Mouse (Mus musculus) c-Kit-negative CD71-positive TER-119-positive erythroid progenitor cells, embryonic 14.5 days (primary cell): ENCODE results near the gene Dao.
A peak's percentile ranks its signal among the peaks of the same experiment; 100 is the strongest.

ENCODE experiments used
- DNase-seq: peaks from one replicate; pipeline ENCODE4 v3.0.0-alpha.2; 2013; ENCODE audit warnings: low read depth, low spot score

Dao gene

DNA sequence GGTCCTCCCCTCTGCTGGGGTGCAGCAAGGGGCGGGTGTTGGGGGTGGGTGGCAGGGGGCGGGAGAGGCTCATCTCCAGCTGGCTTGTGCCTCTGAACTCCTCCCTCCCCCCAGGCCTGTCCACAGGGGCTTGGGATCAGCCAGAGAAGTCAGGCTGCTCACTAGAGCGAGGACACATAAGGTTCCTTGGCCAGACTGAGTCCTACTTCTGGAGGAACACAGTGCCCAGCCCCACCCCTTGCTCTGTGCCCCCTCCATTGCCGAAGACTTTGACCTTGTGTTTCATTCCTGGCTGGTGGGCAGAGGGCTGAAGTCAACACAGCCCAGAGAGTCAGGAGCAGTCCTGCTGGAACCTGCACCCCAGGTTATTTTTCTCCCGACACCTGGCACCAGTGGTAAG lies at the start of gene Dao:
Dao (plus strand) TSS at position 162 of the 400 bp plus-strand sequence.
- DNase-seq, result no peak

DNA sequence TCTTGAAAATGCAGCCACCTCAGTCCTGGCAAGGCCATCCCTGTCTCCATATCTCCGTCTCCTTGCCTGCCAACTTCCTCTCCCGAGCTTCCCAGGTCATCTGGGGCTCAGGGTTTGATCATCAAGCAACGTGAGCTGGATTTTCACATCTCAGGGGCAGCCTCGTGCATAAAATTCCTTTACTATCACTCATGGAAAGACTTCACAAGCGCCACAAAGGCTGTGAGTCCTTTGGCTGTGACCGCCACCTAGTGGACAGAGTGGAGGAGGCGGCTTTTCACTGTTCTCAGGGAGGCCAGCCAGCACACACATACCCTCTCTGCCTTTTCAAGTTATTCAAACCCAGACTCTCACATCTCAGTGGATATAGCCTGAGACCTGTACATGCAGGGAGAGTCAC lies 49.1 kb upstream of the Dao start:
- peak; percentile 68 for DNase-seq

DNA sequence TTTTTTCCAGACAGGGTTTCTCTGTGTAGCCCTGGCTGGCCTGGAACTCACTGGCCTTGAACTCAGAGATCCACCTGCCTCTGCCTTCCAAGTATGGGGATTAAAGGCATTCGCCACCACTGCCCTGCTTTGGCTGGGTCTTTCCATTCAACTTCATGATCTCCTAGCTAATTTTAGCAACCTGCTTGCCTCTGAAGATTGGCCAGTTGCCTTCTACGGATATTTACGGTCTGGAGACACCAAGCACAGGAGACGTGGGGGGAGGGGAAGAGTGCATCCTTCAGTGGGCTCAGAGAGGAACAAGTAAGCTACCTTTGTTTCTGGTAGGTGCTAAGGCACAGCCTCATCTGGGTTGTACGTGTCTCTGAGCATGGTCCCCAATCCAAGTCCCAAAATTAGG lies 48.2 kb upstream of the Dao start:
- DNase-seq, result no peak

DNA sequence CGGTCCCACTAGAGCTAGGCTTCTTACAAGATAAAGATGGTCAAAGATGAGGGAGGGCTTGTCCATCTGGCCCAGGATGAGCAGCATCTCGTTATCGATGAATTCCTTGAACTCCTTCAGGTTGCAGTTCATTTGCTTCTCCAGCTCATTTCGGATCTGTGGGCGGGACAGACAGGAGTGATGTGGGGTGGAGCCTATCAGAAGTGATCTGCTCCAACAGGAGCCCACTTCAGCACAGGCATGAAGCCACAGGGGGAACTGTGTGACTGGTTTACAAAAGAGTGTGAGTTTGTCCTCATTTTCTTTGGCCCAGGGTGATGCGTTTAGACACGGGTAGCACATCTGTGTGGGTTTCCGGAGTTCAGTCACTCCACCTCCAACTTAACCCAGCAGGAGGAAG lies 47.8 kb upstream of the Dao start:
- no peak for DNase-seq

DNA sequence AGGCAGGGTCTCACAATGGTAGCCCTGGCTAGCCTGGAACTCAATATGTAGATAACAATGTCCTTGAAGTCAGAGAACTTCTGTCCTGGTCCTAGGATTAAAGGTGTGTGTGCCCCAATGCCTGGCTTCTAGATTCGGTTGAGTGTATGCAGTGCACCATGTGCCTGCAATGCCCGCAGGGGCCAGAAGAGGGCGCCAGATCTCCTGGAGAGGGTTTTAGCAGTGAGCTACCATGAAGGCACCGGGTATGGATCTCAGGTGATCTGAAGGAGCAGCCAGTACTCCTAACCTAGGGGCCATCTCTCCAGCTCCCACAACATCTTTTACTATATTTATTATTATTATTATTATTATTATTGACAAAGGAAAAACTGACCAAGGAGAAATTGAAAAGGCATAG lies 47.0 kb upstream of the Dao start:
- DNase-seq, result peak; percentile 79

DNA sequence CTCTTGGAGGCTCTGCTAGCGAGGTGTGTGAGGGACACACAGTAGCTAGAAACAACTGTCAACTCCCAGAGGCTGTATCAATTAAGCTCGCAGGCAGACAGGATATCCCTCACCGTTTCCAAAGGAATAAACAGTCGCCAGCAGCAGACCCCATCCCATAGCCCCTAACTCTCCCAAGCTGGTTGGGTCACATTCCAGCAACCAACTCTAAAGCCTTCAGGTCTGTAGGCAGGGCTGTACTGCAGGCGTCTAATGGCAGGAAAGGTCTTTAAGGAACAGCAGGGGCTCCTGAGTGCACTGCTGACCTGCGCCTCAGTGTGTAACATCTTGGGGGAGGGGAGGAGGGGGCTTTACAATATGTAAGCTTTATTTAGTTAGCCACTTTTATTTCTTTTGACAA lies 44.5 kb upstream of the Dao start:
- no peak for DNase-seq

DNA sequence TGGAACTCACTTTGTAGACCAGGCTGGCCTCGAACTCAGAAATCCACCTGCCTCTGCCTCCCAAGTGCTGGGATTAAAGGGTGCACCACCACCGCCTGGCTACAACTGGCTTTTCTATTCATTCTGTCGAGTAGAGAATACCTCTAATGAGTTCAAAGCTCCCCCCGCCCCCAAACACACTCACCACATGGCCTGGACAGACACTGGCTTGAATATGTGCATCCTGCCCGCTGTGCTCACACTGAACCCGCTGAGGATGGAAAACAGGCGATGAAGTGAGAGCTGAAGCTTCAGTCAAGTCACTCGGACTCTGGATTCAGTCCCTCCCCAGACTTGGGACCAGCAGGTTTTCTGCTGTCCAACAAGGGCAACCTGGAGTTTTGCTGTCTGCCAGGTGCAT lies 43.1 kb upstream of the Dao start:
- no peak for DNase-seq

DNA sequence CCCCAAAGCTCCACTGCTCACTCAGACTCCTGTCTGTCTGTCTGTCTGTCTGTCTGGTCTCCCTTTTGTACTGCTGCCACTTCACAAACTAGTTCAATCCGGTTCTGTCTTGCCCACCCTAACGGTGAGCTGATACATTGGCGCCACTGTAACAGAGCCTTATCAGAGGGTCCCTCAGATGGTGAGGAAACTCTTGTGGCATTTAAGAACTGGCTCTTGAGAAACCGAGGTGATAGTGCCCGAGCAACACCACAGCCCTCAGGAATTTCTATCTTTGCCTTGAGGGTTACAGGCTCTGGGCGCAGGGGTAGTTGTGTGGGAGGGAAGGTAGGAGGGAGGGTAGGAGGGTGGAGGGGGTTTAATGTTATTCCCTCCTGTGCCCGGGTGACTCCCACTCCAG lies 41.7 kb upstream of the Dao start:
- DNase-seq, result no peak

DNA sequence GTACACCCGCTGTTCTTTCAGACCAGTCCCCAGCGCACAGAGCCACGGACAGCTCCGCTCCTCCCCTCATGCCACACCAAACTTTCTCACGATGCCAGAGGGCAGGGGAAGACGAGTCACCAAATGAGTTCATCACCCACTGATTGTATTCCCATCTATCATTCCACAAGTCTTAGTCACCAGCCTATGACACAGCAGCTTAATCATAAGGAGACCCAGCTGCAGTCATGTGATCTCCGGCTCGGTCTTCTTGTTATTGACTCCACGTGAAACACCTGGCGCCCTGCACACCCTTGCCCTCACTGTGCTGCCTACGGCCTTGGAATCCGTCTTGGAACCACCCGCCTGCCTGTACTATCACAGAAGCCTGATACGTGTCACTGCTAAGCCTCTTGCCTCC lies 38.5 kb upstream of the Dao start:
- DNase-seq, result no peak

DNA sequence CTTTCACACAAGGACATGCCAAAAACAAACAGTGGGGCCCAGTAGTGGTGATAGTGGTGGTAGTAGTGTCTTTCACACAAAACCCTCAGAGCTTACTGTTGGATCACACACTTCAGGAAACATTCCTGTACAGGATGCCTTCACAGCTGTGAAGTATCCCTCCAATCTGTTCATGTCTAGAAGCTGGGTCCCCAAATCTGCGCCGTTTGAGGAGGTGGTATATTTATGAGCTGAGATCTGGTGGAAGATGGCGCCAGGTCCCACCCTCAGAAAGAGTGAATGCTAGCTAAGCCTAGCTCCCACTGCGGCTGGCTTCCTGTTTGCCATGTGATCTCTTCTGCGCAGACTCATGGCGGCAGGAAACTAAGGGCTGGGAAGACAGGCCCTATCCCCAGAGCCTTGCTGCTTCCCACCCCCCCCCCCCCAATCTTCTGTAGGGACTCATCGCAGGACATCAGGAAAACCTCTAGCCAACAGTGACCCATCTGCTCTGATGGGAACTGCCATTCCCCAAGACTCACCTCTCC lies 37.8 kb upstream of the Dao start:
- DNase-seq, result no peak

DNA sequence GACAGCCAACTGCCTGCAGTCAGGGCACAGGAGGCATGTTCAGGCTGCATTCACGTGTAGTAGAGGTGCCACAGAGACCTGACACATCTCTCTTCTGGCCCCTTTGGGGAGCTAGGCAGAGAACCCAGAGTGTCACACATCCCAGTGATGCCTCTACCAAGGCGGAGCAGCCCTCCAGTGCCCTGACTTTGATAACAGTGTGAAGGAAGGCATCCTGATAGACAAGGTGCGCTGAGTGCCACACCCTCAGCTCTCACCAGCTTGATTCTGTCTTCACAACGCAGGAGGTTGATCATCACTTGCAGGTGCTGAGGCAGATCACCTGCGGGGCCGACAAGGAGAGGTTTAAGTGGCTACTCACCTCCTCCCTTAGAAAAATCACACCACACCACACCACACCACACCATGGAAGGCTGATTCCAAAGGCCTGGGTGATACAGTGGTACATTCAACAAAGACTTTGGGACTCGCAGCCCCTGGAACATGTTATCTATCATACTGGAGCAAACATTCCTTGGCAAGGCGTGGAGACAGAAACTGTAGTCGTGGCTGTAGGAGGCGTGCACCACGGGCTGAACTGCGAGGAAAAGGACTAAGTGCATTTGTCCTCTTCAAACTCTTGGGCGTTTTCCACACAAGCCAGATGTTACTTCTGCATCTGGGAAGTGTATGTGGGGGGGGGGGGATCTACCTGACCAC lies 36.9 kb upstream of the Dao start:
- DNase-seq, result no peak

DNA sequence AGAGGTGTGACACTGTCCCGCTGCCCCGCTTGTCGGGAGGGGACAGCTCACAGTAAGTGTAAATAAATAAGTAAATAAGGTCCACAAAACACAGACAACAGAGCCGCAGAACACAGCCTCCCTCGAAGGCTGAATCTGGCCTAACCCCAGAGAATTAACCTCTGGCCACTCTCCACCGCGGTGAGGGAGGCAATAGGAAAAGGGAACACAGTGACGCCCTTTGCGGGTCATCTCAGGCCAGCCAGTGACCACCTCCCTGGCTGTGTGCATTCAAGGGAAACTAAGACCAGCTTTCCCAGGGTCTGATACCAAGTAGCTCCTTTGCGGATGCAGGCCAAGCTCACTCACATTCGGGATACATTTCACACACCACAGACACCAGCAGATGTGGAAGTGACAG lies 35.1 kb upstream of the Dao start:
- no peak for DNase-seq

DNA sequence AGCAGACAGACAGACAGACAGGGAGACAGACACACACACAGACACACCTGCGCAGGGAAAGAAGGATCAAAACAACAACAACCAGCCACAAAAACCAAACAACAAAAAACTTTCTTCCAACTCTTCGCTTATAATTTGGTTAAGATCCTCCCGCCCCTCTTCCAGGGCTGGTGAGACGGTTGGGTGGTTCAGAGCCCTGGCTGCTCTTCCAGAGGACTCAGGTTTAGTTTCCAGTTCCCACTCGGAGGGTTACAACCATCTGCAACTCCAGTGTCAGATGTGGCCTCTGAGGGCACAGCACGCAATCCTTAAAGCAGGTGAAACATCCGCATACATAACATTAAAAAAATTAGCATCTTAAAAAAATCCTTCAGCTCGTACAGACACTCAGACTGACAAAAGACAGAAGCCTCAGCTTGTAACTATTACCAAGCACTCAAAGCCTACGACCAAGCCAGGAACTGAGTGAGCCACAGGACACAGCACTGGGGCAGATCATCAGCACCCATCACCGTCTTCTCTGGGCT lies 32.0 kb upstream of the Dao start:
- no peak for DNase-seq

DNA sequence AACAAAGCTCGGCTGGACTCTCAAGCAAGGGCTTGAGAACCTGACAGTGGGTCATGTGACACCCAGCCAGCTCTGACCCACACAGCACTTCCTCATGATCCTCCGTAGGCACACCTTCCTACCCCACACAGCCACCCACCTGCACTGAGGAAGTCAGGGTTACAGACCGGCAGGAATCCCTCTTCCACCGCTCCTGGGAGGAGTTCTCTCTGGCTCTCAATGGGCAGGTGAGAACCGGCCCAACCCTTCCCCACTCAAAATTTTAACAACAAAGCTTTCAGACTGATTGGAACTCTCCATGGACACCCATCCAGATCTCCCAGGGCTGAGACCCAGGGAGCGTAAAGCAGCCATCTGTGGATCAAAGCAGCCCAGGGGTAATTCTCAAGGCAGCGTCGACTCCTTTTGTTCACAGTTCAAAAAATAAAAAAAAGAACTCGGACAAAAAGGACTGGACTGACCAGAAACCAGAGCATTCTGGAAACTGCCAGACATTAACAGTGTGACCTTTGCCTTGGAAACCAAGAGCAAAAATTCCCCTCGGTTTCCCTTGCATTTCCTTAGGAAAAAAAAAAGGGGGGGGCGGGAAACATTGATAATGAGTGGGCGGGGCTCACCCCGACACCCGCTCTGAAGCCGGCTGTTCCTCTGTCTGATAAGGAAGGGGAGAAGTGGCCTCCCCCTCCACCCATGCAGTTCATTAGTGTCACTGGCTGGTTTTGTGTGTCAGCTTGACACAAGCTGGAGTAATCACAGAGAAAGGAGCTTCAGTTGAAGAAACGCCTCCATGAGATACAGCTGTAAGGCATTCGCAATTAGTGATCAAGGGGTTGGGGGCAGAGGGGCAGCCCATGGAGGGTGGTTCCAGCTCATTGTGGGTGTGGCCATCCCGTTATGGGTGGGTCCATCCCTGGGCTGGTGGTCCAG lies 30.7 kb upstream of the Dao start:
- DNase-seq, result no peak

DNA sequence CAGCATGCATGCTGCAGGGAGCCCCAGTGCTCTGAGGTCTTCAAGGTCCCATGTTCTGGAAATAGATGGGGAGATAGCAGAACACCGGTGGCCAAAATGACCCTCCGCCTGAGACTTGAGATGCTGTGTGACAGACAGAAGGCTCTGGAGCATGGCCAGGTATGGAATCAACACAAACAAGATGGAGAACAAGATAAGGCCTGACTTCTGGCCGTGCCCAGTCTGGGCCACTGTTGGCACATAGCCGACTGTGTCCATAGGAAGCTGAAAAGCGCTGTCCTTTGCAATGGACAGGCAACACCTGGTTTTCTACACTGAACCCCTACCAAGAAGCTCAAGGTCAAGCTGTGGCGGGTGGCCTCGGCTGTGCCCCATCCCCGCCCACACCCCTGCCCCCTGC lies 29.7 kb upstream of the Dao start:
- no peak for DNase-seq

DNA sequence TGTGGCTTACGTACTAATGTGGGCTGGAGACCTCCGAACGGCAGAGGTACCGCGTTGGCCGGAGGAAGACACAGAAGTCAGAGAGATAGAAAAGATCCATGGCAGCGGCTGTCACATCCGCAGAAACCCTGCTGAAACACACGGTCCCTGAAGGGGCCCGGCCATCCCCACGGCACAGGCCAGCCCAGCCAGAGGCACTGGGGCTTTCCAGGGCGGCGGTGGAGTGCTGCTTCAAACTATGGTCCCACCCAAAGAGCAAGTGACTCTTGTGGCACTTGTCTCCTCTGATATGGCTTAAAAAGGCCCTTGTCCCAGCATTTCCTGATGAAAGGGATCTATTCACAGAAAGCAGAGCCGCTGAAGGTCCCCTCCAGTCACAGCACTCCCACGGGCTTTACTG lies 28.9 kb upstream of the Dao start:
- DNase-seq, result no peak

DNA sequence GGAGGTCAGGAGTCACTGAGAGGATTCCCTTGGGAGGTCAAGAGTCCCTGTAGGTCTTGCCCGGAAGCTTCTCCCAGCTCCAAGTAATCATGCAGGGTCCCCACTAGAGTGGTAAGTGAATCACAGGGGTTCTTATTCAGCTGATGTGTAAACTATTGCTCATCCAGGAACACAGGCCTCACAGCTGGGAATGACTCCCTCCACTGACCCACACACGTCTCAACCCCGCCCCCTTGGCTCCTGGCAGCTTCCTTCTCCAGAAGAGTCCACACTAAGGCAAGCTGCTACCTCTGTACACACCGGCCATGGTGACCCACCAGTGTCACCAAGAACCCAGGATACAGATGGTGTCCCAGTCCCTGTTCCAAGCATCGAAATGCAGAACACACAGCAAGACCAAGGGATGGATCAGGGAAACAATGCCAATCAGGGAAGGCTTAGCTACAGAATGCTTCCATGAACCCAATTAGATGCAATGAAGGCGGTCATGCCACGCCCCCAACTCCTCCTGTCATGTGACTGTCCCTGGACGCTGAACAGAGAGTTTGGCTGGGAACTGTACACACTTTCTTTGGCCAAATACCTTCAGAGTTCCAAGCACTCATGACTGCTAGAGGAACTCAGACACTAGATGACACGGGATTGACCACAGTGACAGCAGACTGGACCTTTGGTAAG lies 27.8 kb upstream of the Dao start:
- no peak for DNase-seq

DNA sequence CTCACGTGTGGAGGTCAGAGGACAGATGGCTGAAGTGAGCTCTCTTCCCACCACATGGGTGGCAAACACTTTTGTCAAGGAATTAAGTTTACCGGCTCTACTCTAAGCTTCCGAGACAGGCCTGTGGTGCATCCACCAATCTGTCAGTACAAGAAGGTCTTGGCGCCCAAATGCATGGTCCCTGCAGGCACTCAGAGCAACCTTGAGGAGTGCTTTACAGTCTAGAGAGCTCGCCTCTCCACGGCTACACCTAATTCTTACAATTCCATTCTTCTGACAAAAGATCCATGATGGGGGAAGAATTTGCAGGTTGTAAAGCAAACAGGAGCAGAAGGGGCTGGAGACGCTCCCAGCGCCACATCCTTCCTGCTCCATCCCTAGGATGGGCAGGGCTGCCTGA lies 26.9 kb upstream of the Dao start:
- no peak for DNase-seq

DNA sequence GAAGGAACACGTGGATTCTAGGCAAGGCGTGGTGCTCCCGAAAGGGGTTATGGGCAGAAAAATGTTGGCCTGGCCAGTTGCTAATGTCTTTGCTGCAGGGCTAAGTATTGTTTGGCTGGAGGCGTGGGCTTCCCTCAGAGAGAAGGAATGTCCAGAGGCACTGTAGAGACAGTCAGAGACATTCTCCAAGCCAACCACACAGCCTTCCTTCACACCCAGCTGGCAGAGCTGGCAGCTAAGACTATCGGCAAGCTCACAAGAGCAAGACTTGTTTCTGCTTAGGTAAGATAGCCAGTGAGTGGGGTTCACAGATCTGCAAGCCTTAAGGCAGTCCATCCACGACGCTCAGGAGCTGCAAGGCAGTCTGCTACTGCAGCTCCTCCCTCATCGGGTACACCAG lies 26.2 kb upstream of the Dao start:
- DNase-seq, result no peak

DNA sequence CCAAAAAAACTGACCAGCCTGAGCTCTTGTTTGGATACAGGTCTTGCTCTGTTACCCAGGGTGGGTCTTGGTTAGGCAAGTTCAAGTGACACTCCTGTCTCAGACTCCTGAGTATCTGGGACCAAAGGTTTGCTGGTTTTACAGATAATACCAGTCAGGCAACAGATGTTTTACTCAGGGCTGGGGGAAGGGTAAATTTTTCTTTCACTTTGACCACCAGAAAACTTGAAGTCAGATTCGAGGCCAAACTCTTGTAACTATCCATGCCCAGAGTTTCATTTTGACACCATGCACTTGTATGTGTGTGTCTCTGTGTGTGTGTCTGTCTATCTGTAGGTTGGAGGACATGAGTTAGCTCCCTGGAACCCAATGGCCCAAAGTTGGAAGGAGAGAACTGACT lies 23.0 kb upstream of the Dao start:
- no peak for DNase-seq

DNA sequence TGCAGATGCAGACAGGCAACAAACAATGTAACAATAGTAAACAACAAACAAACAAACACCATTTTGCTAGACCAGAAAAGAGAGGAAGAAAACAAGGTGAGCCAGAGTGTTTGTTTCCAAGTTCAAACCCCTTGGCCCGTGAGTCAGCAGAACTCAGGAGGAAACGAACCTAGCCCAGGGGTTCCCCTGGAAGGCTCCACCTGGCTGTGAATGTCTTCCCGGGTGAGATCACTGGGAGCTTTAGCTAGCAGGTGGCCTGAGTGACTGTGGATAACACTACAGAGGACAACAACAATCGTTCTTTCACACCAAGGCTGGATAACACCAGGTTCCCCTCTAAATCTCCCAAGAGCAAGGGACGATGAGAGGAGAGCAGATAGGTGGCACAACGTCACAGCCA lies 22.3 kb upstream of the Dao start:
- no peak for DNase-seq

DNA sequence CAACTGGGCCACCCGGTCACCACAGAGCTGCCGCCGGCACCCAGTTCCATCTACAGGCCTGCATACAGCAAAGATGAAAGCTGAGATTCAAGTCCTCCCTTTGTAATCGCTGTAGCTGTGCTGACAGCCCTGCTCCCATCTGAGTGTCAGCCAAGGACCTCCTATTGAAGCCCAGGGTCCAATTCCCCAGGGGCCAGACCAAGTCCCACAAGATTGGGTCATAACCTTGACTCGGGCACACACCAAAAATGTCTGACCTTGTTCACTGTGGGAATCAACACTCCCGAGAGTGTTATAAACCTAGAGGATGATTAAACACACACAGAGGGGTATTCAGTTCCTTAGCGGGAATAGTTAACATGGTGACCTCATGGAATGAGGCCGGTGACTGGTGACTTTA lies 21.7 kb upstream of the Dao start:
- no peak for DNase-seq
